Mouse (Mus musculus) layer of hippocampus, postnatal 36 days (tissue): Measurements from ENCODE around the gene Eif2ak4. TPM values are rescaled to one million over a fixed set of nuclear protein-coding genes. Genes with fewer than 3 reads are reported as not detected.

Experiments
- DNase-seq, 2 experiments: peaks; one replicate each; pipeline ENCODE4 v3.0.0; 2022
- total RNA-seq, 2 experiments: library from RNA; stranded (reverse); gene quantifications; 2 replicates each; pipeline ENCODE4 v1.2.3; 2021

Gene Eif2ak4
- total RNA-seq, 2 experiments from 2014 or later, result 23.5 to 25.6 TPM

GRCm38 (mm10) chr2:118510447-118511310, 122.3 kb downstream of the Eif2ak4 start:
- peak; percentile 84 to 90 for DNase-seq

DNA sequence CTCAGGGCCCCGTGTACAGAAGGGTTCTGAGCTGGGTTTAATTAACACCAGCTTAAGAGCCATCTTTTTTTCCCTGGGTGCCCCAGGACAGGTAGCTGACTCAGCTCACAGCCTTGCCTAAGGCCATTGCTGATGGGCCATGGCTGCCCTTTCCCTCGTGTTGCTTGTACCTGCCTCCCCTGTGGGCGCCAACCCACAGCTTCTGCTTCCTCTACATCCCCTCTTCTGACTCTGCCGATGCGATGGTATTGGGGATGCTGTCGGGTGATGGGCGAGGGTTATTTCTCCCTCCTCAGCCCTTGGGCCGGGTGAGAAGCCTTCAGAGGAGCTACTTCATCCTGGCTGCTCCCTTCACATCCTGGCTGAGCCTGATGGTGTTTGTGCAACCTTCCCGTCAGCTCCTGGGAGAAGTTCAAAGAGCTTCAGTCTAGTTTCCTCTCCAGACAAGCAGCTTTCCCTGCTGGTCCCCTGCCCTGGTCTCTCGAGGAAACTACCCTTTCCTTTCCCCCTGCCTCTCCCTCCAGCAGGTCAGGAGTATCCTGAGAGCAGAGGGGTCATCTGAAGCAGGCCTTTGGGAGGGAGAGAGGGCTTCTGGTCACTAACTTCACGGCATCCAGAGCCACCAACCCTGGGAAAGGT, 123.5 kb downstream of the Eif2ak4 start:
- no peak for DNase-seq

DNA sequence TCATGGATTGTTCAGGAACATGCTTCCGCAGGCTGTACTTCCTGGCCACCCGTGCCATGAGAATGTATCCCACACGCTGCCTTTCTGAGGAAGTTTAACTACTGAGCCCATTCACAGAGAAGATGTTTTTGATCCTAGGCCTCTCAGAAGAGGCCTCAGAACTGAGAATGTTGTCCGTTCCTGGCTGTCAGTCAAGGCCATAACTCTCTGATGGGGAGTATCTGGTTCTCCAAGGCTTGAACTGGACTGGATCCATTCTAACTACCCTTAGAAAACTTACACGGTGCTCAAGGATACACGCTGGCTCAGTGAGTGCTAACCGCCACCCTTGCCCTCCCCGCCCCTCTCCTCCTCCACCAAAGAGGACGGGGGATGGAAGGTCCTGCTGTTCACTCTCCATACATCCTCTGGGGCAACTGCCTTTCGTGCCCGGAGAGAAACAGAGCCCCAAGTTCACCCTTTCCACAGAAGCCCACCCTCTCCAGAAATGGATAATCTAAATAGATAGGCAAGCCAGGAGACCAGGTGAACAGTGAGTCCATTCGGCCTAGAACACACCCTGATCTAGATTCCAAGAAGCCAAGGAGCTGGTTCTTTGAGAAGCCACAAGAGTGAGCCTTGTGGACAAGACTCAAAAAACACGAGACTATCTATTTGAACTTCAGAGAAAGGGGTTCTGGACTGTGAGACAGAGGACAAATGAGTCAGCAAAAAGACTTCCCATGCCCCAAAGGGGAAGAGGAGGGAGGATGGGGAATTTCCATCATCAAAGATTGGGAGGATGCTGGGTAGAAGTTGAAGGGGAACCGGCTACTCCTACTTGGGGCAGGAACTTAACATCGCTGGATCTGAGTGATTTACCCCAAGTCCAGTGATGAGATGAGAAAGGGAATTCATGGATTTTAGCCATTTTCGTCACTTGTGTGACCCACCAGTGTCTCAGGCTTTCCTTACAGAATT, 124.3 kb downstream of the Eif2ak4 start:
- no peak for DNase-seq

- no peak for DNase-seq
Observed at GRCm38 (mm10) chr2:118520042-118520933, 131.9 kb downstream of the Eif2ak4 start.

GRCm38 (mm10) chr2:118522265-118522664, 133.8 kb downstream of the Eif2ak4 start:
- no peak for DNase-seq

DNA sequence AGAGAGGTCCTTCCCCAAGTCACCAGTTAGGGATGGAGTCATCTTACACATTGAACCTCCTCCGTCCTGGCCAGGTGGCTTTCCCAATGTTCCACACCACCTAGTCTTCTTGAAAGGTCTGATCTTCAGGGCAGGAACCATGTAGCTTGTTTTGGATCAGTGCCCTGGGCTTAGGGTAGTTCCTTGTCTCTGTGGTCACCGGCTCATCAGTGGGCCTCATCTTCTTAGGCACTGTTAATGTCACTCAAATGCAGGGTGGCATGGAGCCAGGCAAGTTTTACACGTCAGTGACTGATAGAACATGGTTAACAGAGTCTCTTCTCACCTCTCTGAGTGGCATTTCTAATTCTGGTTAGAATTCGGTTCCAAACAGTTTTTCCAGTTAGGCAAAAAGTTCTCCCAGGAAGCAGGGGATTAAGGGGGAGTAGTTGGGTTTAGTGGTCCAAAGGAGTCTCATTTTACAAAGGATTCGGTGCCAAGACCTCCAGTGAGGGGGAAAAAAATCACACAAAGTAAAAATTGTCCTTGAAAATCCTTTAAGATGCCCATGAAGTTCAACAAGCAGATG, 134.8 kb downstream of the Eif2ak4 start:
- no peak for DNase-seq

- no peak for DNase-seq
Observed at GRCm38 (mm10) chr2:118524811-118525210, 136.4 kb downstream of the Eif2ak4 start.

Other genes with a start within 250 kb of the Eif2ak4 start
- gene Fsip1, start 131.7 kb upstream of the Eif2ak4 start, total RNA-seq, result under 1 TPM; 0.52 to 0.88 TPM
- gene Gpr176, start 15.2 kb upstream of the Eif2ak4 start, total RNA-seq, result 10 to 100 TPM; 11.0 to 12.3 TPM
- gene Srp14, start 91.1 kb downstream of the Eif2ak4 start, total RNA-seq, result 100 to 1,000 TPM; 168 to 197 TPM
- 1 to 10 TPM; 1.9 to 3.8 TPM for gene Bmf, start 161.1 kb downstream of the Eif2ak4 start, total RNA-seq
- gene Bub1b, start 209.6 kb downstream of the Eif2ak4 start, total RNA-seq, result 1 to 10 TPM; 1.5 to 3.2 TPM